Mouse (Mus musculus) liver, embryonic 12.5 days (tissue): ENCODE data around the gene Fzr1. TPM values are rescaled to one million over a fixed set of nuclear protein-coding genes. Genes with fewer than 3 reads are reported as not detected.

Experiments
- ATAC-seq: fragments of 200-750 bp; cut with Nextera tagmentation; 2 replicates; pipeline ENCODE4 v1.8.0; 2017; ENCODE audit warnings: moderate number of reproducible peaks, mild to moderate bottlenecking, moderate library complexity
- H3K27ac ChIP-seq: fragments of 300-500 bp; sonication (generic); 2 replicates; pipeline ENCODE4 v1.5.1; 2016; ENCODE audit warnings: mild to moderate bottlenecking
- H3K27me3 ChIP-seq: fragments of 300-500 bp; sonication (generic); replicated peaks from 2 replicates; pipeline ENCODE4 v1.6.1; 2016; ENCODE audit warnings: mild to moderate bottlenecking, moderate library complexity
- H3K36me3 ChIP-seq: fragments of 300-500 bp; sonication (generic); 2 replicates; pipeline ENCODE4 v1.6.1; 2016; ENCODE audit warnings: mild to moderate bottlenecking, moderate library complexity
- H3K4me1 ChIP-seq: fragments of 300-500 bp; sonication (generic); 2 replicates; pipeline ENCODE4 v1.6.1; 2016
- H3K4me2 ChIP-seq: fragments of 300-500 bp; sonication (generic); 2 replicates; pipeline ENCODE4 v1.6.1; 2016; ENCODE audit warnings: mild to moderate bottlenecking, moderate library complexity
- H3K4me3 ChIP-seq: fragments of 300-500 bp; sonication (generic); 2 replicates; pipeline ENCODE4 v1.5.1; 2016; ENCODE audit warnings: mild to moderate bottlenecking, moderate library complexity
- H3K9ac ChIP-seq: fragments of 300-500 bp; sonication (generic); 2 replicates; pipeline ENCODE4 v1.6.1; 2016; ENCODE audit warnings: mild to moderate bottlenecking, moderate library complexity
- H3K9me3 ChIP-seq: fragments of 300-500 bp; sonication (generic); replicated peaks from 2 replicates; pipeline ENCODE4 v1.6.1; 2016; ENCODE audit warnings: mild to moderate bottlenecking, moderate library complexity
- WGBS: fragments of 180-500 bp; shearing (Covaris S2); methylation state at CpG from one replicate; pipeline ENCODE4 v1.1.7; 2016; ENCODE audit not compliant: insufficient replicate concordance; 5-methylcytosine and 5-hydroxymethylcytosine counted together
- polyA plus RNA-seq: library from polyadenylated mRNA; unstranded; fragments of >200 nt; fragmentation: Nextera tagmentation; extraction: Ambion mirVana; gene quantifications from 2 replicates; pipeline ENCODE4 v1.2.1, GENCODE M21; 2016

Gene Fzr1
- polyA plus RNA-seq, 1 experiment from 2014 or later, result 93.8 TPM

GRCm38 (mm10) chr10:81366477-81367206 is 11.7 kb downstream of the Fzr1 start:
- Histone ChIP-seq H3K4me1 (peaks cover 55% of the 10 kb centered on the region), H3K9ac (no peak overlapping the region), H3K36me3 (peaks cover 85% of the 10 kb centered on the region), H3K9me3 (no peaks in the 10 kb centered on the region), H3K4me2 (no peak overlapping the region), H3K4me3 (no peak overlapping the region), H3K27me3 (no peaks in the 10 kb centered on the region), H3K27ac (peak overlapping the region; percentile 94)
- no peak for ATAC-seq
- 68% methylated on average over 6 of the region's 6 CpGs for WGBS

- WGBS, result 31% methylated on average over 12 of the region's 12 CpGs
- Histone ChIP-seq H3K9me3 (no peaks in the 10 kb centered on the region), H3K4me1 (peaks cover 62% of the 10 kb centered on the region), H3K27ac (peak within 1 kb of the TSS; percentile 94), H3K36me3 (peaks cover 85% of the 10 kb centered on the region), H3K4me3 (0 out of 2 replicates have a peak within 1 kb of the TSS, but pooled peaks have one; percentile 3), H3K27me3 (no peaks in the 10 kb centered on the region), H3K4me2 (peak within 1 kb of the TSS; percentile 96), H3K9ac (peak within 1 kb of the TSS; percentile 62)
- no peak for ATAC-seq
Observed at GRCm38 (mm10) chr10:81365672-81366476, 12.4 kb downstream of the Fzr1 start, which contains the start of gene 4930404N11Rik. Gene 4930404N11Rik, minus strand, starts transcription at chr10:81365816.

GRCm38 (mm10) chr10:81365073-81365472 is 13.2 kb downstream of the Fzr1 start:
- Histone ChIP-seq H3K4me1 (peaks cover 70% of the 10 kb centered on the region), H3K9ac (0 out of 2 replicates have a peak overlapping the region, but pooled peaks have one; percentile 62), H3K9me3 (no peaks in the 10 kb centered on the region), H3K4me2 (peak overlapping the region; percentile 96), H3K27ac (peak overlapping the region; percentile 94), H3K4me3 (no peak overlapping the region), H3K36me3 (peaks cover 85% of the 10 kb centered on the region), H3K27me3 (no peaks in the 10 kb centered on the region)
- WGBS, result 46% methylated on average over 4 of the region's 4 CpGs
- ATAC-seq, result no peak

- Histone ChIP-seq H3K4me3 (0 out of 2 replicates have a peak overlapping the region, but pooled peaks have one; percentile 3), H3K9me3 (no peaks in the 10 kb centered on the region), H3K36me3 (peaks cover 85% of the 10 kb centered on the region), H3K27ac (peak overlapping the region; percentile 94), H3K9ac (peak overlapping the region; percentile 62), H3K27me3 (no peaks in the 10 kb centered on the region), H3K4me1 (peaks cover 74% of the 10 kb centered on the region), H3K4me2 (peak overlapping the region; percentile 96)
- no peak for ATAC-seq
- WGBS, result 50% methylated on average over 28 of the region's 28 CpGs
Observed at GRCm38 (mm10) chr10:81364666-81365065, 13.7 kb downstream of the Fzr1 start.

DNA sequence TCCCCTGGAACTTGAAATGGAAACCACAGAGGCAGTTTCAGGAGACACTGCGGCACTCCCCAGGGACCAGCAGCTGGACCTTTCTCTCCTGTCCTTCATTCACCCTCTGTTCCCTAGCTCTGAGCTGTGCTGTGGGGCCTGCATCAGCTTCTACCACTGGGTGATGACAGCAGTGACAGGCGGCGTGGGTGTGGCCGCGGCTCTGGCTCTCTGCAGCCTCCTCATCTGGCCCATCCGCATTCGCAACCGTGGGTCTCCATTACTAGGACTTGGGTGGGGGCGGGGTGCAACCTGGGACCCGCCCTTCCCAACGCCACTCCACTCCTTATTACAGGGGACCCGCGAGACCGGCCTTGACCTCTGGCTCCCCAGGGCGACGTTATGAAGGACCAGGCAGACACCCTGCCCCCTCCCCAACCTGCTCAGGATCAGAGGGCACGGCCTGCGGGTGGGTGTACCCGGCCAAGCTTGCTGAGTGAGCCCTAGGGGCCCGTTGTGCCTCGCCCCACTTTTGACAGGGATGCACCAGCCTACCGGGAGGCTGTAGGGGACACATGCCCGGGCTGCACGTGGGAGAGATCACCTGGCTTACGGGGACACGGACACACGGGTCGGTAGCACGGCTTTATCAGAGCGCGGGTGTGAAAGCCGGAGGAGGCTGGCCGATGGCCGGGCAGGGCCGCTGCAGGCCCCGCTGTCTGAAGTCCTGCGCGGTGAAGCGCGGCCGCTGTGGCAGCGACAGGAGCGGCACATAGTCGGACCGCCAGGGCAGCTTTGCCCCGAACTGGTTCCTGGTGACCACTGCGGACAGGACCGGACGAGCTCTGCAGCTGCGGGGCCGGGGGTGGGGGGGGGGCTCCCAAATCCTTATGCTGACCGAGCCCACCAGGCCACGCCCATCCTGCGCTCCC is 14.6 kb downstream of the Fzr1 start:
- H3K4me3 ChIP-seq, result peak overlapping the region; percentile 7

GRCm38 (mm10) chr10:81362336-81362949 is 15.9 kb downstream of the Fzr1 start:
- Histone ChIP-seq H3K36me3 (peaks cover 69% of the 10 kb centered on the region), H3K9me3 (no peaks in the 10 kb centered on the region), H3K27ac (peak overlapping the region; percentile 94), H3K4me2 (peak overlapping the region; percentile 96), H3K27me3 (no peaks in the 10 kb centered on the region), H3K9ac (peak overlapping the region; percentile 62), H3K4me3 (peak overlapping the region; percentile 25), H3K4me1 (peaks cover 93% of the 10 kb centered on the region)
- WGBS, result 32% methylated on average over 12 of the region's 12 CpGs
- peak; percentile 87 for ATAC-seq

More for the DNA sequence above, 14.6 kb downstream of the Fzr1 start:
- WGBS, result 38% methylated on average over 54 of the region's 54 CpGs
- peaks cover 82% of the 10 kb centered on the region for H3K36me3 ChIP-seq
- peak overlapping the region; percentile 94 for H3K27ac ChIP-seq
- no peaks in the 10 kb centered on the region for H3K27me3 ChIP-seq
- H3K9ac ChIP-seq, result peak overlapping the region; percentile 62
- no peaks in the 10 kb centered on the region for H3K9me3 ChIP-seq
- peaks cover 84% of the 10 kb centered on the region for H3K4me1 ChIP-seq
- peak overlapping the region; percentile 96 for H3K4me2 ChIP-seq
- ATAC-seq, result peak; percentile 30

- Histone ChIP-seq H3K4me1 (peaks cover 92% of the 10 kb centered on the region), H3K27ac (peak overlapping the region; percentile 94), H3K27me3 (no peaks in the 10 kb centered on the region), H3K9ac (peak overlapping the region; percentile 100), H3K4me3 (peak overlapping the region; percentile 8; the same call in 1 of the 2 replicates), H3K4me2 (peak overlapping the region; percentile 96), H3K9me3 (no peaks in the 10 kb centered on the region), H3K36me3 (peaks cover 54% of the 10 kb centered on the region)
- no peak for ATAC-seq
- 66% methylated on average over 8 of the region's 8 CpGs for WGBS
Observed at GRCm38 (mm10) chr10:81360721-81361120, 17.6 kb downstream of the Fzr1 start.

- H3K36me3 ChIP-seq, result peaks cover 46% of the 10 kb centered on the region
Observed at GRCm38 (mm10) chr10:81358841-81359240, 19.5 kb downstream of the Fzr1 start.

GRCm38 (mm10) chr10:81358209-81358608 is 20.1 kb downstream of the Fzr1 start:
- Histone ChIP-seq H3K9ac (peak overlapping the region; percentile 100), H3K4me2 (peak overlapping the region; percentile 96), H3K27ac (peak overlapping the region; percentile 94), H3K9me3 (no peaks in the 10 kb centered on the region), H3K4me3 (peak overlapping the region; percentile 90), H3K27me3 (no peaks in the 10 kb centered on the region), H3K36me3 (peaks cover 40% of the 10 kb centered on the region), H3K4me1 (peaks cover 83% of the 10 kb centered on the region)
- ATAC-seq, result no peak
- 10% methylated on average over 4 of the region's 4 CpGs for WGBS

More at GRCm38 (mm10) chr10:81358841-81359240, 19.5 kb downstream of the Fzr1 start:
- H3K4me1 ChIP-seq, result peaks cover 90% of the 10 kb centered on the region
- H3K9ac ChIP-seq, result peak overlapping the region; percentile 100
- WGBS, result 43% methylated on average over 1 of the region's 1 CpGs
- H3K9me3 ChIP-seq, result no peaks in the 10 kb centered on the region
- peak overlapping the region; percentile 94 for H3K27ac ChIP-seq
- H3K27me3 ChIP-seq, result no peaks in the 10 kb centered on the region
- H3K4me3 ChIP-seq, result peak overlapping the region; percentile 90
- ATAC-seq, result no peak
- peak overlapping the region; percentile 96 for H3K4me2 ChIP-seq

- Histone ChIP-seq H3K9ac (peak within 1 kb of the TSS; percentile 100), H3K36me3 (peaks cover 31% of the 10 kb centered on the region), H3K4me1 (peaks cover 83% of the 10 kb centered on the region), H3K9me3 (no peaks in the 10 kb centered on the region), H3K4me2 (peak within 1 kb of the TSS; percentile 96), H3K4me3 (peak within 1 kb of the TSS; percentile 90), H3K27ac (peak within 1 kb of the TSS; percentile 94), H3K27me3 (no peaks in the 10 kb centered on the region)
- ATAC-seq, result peak; percentile 85
- 2% methylated on average over 79 of the region's 79 CpGs for WGBS
Observed at GRCm38 (mm10) chr10:81356991-81357844, 21.1 kb downstream of the Fzr1 start, which contains the start of gene Mfsd12. Gene Mfsd12, plus strand, starts transcription at chr10:81357491.
